Mouse (Mus musculus) frontal cortex, adult 2 months (tissue): ENCODE results near the gene Gm14137. TPM values are rescaled to one million over a fixed set of nuclear protein-coding genes. Genes with fewer than 3 reads are reported as not detected.

Experiments used
- DNase-seq, 2 experiments: peaks; one replicate each; pipeline ENCODE4 v3.0.0; 2022; ENCODE audit warnings: low spot score in 1 of 2; ENCODE audit errors: extremely low spot score in 1 of 2
- polyA plus RNA-seq: library from polyadenylated mRNA; depleted of rRNA; stranded (reverse); fragments of >200 nt; gene quantifications from 2 replicates; pipeline ENCODE4 v1.2.3, GENCODE M21; 2012; rRNA removed

Gene Gm14137
- polyA plus RNA-seq = 0.57 and 0.58 TPM in 2 replicates

DNA sequence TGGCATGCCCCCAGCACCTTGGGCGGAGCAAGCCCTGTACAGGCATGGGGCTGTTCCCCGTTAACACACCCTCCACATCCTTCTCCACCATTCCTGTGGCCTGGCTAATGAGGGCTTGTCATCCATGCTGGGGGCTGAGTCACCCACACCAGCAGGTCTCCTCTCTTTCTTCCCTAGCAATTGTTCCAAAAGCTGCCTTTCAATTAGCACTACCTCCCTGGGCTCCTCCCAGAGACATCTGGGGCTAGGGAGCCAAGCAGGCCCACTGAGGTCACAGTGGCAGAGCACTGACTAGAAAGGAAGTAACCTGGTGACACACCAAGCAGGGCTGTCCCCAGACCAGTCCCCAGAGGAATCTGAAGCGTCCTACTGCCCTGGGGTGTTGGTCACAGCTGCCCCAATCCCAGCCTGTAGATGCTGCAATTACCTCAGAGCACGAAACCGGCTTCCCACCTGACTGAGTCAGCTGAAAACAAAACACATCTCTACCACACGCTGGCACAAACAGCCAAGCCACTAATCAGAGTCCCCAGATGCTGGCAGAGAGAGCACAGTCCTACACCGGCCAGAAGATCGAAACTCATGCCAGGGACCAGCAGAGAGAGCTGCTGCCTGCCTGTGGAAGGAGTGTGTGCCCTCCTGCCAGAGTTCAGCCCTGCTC, at the start of gene Gm14137:
TSS of gene Gm14137 (plus strand) at position 519 of the 661 bp plus-strand sequence.
- DNase-seq = no peak

DNA sequence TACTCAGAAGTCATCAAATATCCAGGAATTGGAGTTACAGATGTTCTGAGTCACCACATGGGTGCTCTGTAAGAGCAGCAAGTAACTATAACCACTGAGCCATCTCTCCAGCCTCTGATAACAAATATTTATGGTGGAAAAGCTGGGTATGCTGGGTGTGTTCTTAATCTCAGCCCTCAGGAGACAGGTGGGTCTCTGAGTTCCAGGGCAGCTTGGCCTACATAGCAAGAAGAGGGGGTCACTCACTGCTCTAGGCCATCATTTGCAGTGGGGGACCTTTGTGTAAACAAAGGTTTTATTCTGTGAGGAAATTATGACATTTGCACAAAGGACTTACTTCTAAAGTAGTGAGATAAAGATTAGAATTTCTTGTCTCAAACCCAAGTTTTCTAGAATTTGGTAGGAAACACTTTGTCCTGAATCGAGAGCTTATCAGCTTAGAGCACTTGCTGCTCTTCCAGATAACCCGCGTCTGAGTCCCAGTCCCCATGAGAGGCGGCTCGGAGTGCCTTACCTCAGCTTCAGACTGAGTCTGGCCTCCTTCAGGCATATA, 37.9 kb upstream of the Gm14137 start:
- DNase-seq = no peak

DNA sequence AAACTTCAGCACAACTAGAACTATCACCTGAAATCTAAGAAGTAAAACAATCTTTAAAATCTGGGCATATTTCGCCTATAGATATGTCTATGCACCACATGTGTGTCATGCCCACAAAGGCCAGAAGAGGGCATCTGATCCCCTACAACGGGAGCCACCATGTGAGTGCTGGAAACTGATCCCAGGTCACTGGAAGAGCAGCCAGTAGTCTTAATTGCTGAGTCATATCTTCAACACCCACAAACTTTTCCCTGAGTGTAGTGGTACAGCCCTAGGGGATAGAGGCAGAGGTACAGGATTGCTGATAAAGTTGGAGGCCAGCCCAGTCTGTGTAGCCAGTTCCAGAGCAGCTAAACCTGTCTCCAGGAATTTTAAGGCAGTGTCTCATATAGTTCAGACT, 29.1 kb upstream of the Gm14137 start:
- DNase-seq = no peak

DNA sequence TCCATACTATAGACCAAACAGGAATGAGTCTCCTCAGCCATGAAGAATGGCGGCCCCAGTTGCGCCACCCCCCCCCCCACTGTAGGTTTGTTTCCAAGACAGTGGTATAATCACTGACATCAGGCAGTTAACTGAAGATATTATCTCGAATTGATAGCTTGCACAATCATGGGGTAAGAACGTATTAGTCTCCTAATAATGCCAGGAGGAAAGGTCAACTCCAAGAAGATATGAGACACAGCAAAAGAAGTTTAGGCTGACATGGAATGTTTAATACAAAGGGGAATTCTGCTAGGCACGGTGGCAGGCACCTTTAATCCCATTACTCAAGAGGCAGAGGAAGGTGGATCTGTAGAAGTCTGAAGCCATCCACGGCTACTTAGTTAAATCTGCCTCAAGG, 27.9 kb upstream of the Gm14137 start:
- DNase-seq = no peak

- DNase-seq = no peak
These were observed 27.1 kb upstream of the Gm14137 start for GRCm38 (mm10) chr2:119147160-119147678.

DNA sequence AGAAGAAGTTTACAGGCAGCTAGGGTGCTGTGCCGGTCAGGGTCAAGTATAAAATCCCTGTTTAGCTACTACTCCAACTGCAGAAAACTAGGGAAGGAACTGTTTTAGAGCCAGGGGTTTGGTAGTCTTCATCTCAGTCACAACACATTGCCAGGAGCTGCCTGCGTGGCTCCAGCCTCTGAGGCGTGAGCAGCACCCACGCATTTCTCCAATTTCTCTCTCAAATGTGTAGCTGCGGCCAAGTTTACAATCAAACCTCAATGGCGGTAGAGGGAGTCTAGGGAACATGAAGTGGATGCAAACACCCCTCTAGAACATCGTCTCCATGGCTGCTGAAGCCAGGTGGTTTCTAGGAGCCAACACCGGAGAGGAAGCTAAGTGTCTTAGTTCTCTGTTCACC, 26.5 kb upstream of the Gm14137 start:
- peak; percentile 33 to 70 for DNase-seq

GRCm38 (mm10) chr2:119152255-119152654, 22.1 kb upstream of the Gm14137 start:
- no peak for DNase-seq

DNA sequence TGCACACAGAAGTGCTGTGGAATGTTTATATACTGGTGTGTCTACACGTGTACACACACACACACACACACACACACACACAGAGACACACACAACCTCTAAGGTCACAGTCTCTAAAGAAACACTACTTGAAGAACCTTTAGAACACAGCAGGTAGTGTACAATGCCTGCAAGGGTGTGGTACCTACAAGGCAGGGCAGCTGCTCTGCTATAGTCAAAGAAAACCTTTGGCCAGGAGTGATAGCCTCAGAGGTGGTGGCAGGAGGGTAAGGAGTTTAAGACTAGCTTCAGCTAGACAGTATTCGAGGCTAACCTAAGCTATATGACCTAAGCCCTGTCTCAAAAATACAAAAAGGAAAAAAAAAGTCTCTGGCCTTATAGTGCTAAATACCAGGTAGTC, 19.6 kb upstream of the Gm14137 start:
- no peak for DNase-seq

DNA sequence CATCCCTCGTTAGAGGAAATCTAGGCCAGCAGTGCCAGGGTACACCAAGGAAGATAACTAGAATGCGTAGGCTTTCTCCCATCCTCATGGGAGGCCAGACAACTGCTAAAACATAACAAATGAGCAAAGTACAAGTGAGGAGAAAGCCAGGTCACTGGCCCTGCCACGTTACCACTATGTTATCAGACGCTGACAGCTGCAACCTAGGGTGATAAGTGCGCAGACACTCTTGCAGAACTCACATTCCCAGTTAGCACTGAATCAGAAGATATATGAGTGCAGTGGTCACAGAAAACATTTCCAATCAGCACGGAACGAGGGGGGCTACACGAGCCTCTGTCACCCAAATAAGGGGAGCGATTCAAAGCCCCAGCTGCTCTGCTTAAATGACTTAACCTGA, 18.9 kb upstream of the Gm14137 start:
- DNase-seq = no peak

GRCm38 (mm10) chr2:119156081-119156680, 18.1 kb upstream of the Gm14137 start:
- no peak for DNase-seq

DNA sequence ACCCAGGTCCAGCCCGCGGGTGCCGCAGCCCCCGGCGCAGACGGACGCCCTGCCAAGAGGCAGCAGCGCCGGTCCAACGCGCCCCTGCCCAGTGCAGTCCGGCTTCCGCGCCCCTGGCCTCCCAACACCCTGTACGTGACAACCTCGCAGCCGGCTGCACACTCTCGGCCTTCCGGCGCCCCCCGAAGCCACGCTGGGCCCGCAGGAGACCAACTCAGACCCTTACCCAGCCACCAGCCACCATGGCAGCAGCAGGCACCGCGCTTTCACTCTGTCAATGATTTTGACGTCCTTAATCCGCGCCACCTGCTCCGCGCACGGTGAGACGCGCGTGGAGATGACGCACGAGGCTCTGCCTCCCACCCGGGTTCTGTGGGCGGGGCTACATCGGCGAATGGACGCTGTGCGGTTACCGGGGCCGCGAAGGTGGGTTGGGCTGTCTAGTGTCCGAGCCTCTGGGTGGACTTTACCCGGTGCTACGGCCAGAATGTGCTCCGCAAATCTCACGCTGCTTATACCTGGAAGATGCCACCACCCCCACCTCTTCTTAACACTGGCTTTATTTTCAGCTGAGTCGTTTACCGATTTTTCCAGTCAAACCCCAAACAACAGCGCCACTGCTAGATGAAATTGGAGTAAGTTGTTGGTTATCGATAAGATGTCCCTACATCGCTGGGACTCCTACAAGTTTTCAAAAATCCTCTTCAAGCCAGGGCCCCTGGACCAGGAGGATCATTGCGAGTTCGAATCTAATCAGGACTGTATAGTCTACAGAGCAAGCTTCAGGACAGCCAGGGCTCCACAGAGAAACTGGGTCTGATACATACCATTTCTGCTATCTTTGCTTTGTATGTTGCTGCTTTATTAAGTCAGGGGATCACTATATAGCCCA, 17.4 kb upstream of the Gm14137 start, which contains the start of gene Rmdn3:
TSS of gene Rmdn3 (minus strand) at position 354 of the 892 bp plus-strand sequence.
- DNase-seq = peak; percentile 94 to 98

DNA sequence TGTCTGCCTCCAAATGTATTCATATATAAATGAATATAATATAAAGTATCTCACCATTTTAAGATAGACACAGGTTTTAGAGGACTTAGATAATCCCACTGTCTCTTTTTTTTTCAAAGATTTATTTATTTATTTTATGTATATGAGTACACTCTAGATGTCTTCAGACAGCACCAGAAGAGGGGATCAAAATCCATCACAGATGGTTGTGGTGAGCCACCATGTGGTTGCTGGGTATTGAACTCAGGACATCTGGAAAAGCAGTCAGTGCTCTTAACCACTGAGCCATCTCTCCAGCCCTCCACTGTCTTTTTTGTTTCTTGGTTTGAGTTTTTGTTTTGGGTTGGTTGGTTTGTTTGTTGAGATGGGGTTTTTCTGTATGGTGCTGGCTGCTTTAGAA, 16.5 kb upstream of the Gm14137 start:
- DNase-seq = no peak

DNA sequence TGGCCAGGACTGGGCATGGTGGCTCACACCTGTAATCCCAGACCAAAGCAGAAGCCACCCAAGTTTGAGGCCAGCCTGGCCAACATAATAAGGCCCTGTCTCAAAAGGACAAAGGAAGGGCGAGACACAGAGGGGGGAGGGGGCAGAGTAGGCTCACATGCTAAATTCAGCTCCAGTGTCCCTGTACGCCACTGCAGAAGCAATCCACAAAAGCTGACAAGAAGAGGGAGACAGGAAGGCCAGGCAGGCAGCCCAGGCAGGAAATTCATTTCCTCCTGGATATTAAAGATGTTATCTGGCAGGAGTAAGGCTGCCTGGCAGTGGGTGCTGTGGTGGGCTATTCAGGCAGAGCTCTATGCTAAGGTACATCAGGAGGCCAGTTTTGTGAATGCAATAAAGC, 13.1 kb upstream of the Gm14137 start:
- no peak for DNase-seq

- no peak for DNase-seq
These were observed 11.2 kb upstream of the Gm14137 start for GRCm38 (mm10) chr2:119163135-119163534.

DNA sequence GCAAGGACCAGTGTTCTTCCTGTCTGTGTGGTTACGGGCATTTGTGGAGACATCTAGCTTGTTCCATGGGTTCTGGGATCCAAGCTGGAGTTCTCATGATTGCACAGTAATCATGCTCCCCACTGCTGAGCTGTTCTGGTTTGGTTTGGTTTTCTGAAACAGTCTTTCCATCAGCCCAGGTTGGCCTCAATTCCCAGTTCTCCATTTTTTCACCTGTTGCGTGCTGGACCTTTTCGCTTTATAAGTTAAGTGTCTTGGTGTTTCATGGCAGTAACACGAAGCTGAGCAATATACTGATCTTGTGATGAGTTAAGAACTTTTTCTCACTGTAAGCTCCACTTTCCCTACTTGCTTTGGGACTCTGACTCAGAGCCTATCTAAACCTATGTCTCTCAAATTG, 10.3 kb upstream of the Gm14137 start:
- DNase-seq = no peak

DNA sequence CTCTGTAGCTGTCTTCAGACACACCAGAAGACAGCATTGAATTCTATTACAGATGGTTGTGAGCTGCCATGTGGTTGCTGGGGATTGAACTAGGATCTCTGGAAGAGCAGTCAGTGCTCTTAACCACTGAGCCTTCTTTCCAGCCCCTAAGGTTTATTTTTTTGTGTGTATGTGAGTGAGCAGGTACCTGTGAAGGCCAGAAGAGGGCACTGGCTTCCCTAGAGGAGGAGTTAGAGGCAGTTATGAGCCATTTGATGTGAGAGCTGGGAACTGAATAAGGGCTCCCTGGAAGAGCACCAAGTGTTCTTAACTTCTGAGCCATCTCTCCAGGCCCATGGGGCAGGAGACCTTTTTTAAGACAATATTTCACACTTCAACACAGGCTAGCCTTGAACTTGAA, 8.9 kb upstream of the Gm14137 start:
- no peak for DNase-seq

DNA sequence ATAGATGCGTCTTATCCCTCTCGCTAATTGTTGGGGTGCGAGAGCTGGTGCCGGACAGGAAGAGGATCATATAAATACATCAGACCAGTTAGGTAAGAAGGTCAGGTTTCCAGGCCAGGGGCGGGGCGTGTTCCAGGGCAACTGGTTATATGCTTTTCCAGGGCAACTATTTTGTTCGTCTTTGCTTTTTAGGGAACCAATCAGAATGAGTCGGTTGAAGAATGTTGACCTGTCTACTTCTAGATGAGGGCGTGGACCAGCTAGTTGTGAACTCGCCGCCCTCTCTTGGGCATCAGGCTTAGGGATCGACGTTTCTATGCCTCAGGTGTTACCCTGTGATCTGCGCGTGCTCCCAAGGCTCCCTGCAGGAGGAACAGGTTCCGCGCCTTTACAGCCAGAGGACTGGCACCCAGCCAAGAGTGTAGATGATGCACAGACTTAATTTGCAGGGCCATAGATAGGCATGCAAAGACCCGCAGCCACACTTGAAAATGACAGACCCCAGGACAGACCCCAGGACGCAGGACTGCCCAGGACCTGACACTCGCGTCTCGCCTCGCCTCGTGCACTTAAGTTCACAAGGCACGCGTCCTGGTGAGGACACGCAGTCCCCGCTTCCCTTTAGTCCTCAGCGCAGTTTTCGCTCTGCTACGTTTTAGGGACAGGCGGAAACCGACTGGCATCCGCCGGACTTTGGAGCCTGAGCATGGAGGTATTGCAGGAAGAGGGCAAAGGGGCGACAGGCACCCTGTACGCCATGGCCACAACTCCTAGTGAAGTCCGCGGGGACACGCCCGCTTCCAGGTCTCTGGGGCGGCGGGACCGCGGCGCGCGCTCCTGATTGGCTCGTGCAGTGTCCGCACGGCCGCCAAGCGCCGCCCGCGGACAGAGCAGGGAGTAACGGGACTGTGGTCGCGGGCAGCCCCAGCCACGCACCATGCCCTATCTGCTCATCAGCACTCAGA, 7.1 kb upstream of the Gm14137 start, which contains the start of gene Gchfr:
TSS of gene Gchfr (plus strand) at position 873 of the 965 bp plus-strand sequence.
- no peak for DNase-seq

DNA sequence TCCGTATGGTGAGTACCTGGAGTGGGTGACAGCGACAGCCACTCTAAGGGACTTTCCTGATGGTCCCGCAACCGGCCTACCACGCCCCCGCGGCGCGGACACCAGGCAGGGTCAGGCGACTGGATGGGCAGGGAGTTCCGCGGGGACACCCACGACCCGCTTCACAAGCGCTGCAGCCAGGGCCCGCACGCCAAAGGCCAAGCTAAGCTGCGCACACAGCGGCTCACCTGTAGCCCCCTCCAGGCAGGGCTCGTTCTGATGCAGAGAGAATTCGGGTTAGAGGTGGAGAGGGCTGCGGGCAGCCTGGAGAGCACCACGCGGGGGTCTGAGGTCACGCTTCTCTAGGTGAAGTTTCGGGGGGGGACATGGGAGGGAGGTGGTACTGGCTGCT, 6.4 kb upstream of the Gm14137 start:
- DNase-seq = no peak

- DNase-seq = no peak
These were observed 4.0 kb upstream of the Gm14137 start for GRCm38 (mm10) chr2:119170282-119170681.

GRCm38 (mm10) chr2:119171574-119171973, 2.7 kb upstream of the Gm14137 start:
- DNase-seq = no peak
